Comparison of ENCODE assay signal across 9 mouse cellular contexts in genomic region chr5:135286185-135286584, GRCm38 (mm10). TPM values are rescaled to one million over a fixed set of nuclear protein-coding genes. Genes with fewer than 3 reads are reported as not detected.
DNase-seq lines count a peak whose midpoint lies in the region; ATAC-seq lines count a peak whose summit lies in the region.
"Had no signal": no experiment of that assay in that cellular context is flagged by ENCODE, and none has a peak within 500 bp of the region (broad histone marks: within the 10 kb centered on the region; RNA-seq: fewer than 3 reads in every experiment).

No protein-coding gene starts in this region.

- H3K4me2 ChIP-seq in hindbrain, embryonic 14.5 days (replicated peaks) = no peak overlapping the region

- 0% methylated on average over 6 of the region's 6 CpGs for WGBS in hindbrain, embryonic 14.5 days

- H3K4me1 ChIP-seq in hindbrain, embryonic 14.5 days (replicated peaks; ENCODE audit: control insufficient read depth, insufficient read depth, low read length) = no peaks in the 10 kb centered on the region

- H3K27ac ChIP-seq in hindbrain, embryonic 14.5 days = no peak overlapping the region
- H3K27ac ChIP-seq: macrophage had no signal

- H3K27me3 ChIP-seq in hindbrain, embryonic 14.5 days (ENCODE audit: control insufficient read depth, insufficient read depth, low read length) = no peaks in the 10 kb centered on the region

- H3K36me3 ChIP-seq in hindbrain, embryonic 14.5 days (replicated peaks; ENCODE audit: control insufficient read depth, insufficient read depth) = no peaks in the 10 kb centered on the region

- DNase-seq in Muller cell, postnatal 12 days (ENCODE audit: inconsistent ontology term) = peak; percentile 50
- DNase-seq in cerebellum, adult 9-10 months = peak; percentile 60
- peak; percentile 30 to 73 for DNase-seq in frontal cortex, postnatal 14 days (ENCODE audit: low spot score in 2 of 2)
- DNase-seq in hindbrain, embryonic 14.5 days (ENCODE audit: low spot score) = peak; percentile 86
- peak; percentile 75 to 79 for DNase-seq in layer of hippocampus, postnatal 36 days
- peak; percentile 79 for DNase-seq in right cerebral cortex, postnatal 14 days
- peak; percentile 76 for DNase-seq in urinary bladder, postnatal 14 days (ENCODE audit: low spot score)

- H3K4me3 ChIP-seq in hindbrain, embryonic 14.5 days (replicated peaks; ENCODE audit: low read length) = no peak overlapping the region

- H3K9ac ChIP-seq in hindbrain, embryonic 14.5 days = no peak overlapping the region

- ATAC-seq in hindbrain, embryonic 14.5 days (ENCODE audit: low FRiP score) = peak; percentile 51; the same call in 1 of the 2 replicates
- peak; percentile 95 for ATAC-seq in megakaryocyte progenitor cell, adult 5-6 weeks (replicated peaks; ENCODE audit: poor library complexity)

- H3K9me3 ChIP-seq in hindbrain, embryonic 14.5 days (ENCODE audit: control insufficient read depth, low read length) = no peaks in the 10 kb centered on the region

RNA-seq across cellular contexts. Expression of gene Fzd9, which starts 35.2 kb away (rescaled TPM):
- 14.7 and 15.9 TPM in 2 replicates for polyA plus RNA-seq in hindbrain, embryonic 14.5 days (2014; fragmentation: Nextera tagmentation; extraction: Ambion mirVana)
- total RNA-seq in layer of hippocampus, postnatal 36 days (2021) = 1 to 10 TPM; 4.1 to 5.7 TPM
- total RNA-seq in megakaryocyte progenitor cell, adult 5-6 weeks (2015) = 0.42 and 0.59 TPM in 2 replicates
- 0.12 and 0.14 TPM in 2 replicates for total RNA-seq in megakaryocyte progenitor cell, adult 5-6 weeks (2017)
- polyA plus RNA-seq: macrophage had no signal
